Mouse (Mus musculus) layer of hippocampus, adult 2 months (tissue): ENCODE measurements around the gene Olfr1265. TPM values are rescaled to one million over a fixed set of nuclear protein-coding genes. Genes with fewer than 3 reads are reported as not detected.

Experiments
- DNase-seq, 2 experiments: peaks; one replicate each; pipeline ENCODE4 v3.0.0; 2022; ENCODE audit warnings: low spot score in 2 of 2
- H3K27ac ChIP-seq: fragments of 200-600 bp; 2 replicates; pipeline ENCODE4 v1.8.1; 2022
- H3K4me3 ChIP-seq: fragments of 200-600 bp; 2 replicates; pipeline ENCODE4 v1.8.1; 2022; ENCODE audit warnings: mild to moderate bottlenecking
- CTCF ChIP-seq: fragments of 200-600 bp; conservative IDR thresholded peaks from 2 replicates; pipeline ENCODE4 v1.8.1; 2022; ENCODE audit warnings: antibody characterized with exemption, mild to moderate bottlenecking, moderate library complexity
- long read RNA-seq, 2 experiments: library from polyadenylated mRNA; stranded (forward); transcript quantifications; one replicate each; pipeline ENCODE4 v2.0.0; 2021; ENCODE audit warnings: borderline mapping rate in 2 of 2
- total RNA-seq, 2 experiments: library from RNA; stranded (reverse); gene quantifications; 2 replicates each; pipeline ENCODE4 v1.2.3; 2021

The Olfr1265 gene
- not detected for total RNA-seq
- long read RNA-seq, experiment 1, result 0 reads
- long read RNA-seq, experiment 2, result 0 reads

GRCm38 (mm10) chr2:90035037-90035436 lies at the start of gene Olfr1265:
Gene Olfr1265, plus strand, starts transcription at chr2:90035337.
- H3K27ac ChIP-seq, result no peak within 1 kb of the TSS
- no peak for TF ChIP-seq CTCF
- no peak within 1 kb of the TSS for H3K4me3 ChIP-seq
- no peak for DNase-seq

DNA sequence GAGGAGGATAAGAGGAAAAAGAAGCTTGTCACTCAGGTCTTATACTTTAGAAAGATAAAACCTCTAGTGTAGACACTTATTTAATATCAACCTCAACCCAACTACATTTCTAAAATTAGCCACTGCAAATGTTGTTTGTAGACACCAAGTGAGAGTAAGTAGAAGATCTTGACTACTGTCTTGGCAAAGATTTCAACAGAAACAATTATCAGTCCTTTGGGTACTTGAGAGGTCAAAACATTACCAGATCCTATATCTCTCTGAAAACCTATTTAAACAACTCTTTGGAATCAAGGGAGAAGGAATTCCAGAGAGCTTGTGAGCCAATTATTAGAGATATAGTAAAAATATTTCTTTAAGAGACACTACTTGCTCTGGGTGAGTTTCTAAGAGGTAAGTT lies 44.2 kb upstream of the Olfr1265 start, which contains the start of gene Olfr1261:
Gene Olfr1261 (plus strand): TSS at position 301 of the 400 bp plus-strand sequence.
- no peak within 1 kb of the TSS for H3K27ac ChIP-seq
- H3K4me3 ChIP-seq, result no peak within 1 kb of the TSS
- no peak for DNase-seq
- no peak for TF ChIP-seq CTCF

DNA sequence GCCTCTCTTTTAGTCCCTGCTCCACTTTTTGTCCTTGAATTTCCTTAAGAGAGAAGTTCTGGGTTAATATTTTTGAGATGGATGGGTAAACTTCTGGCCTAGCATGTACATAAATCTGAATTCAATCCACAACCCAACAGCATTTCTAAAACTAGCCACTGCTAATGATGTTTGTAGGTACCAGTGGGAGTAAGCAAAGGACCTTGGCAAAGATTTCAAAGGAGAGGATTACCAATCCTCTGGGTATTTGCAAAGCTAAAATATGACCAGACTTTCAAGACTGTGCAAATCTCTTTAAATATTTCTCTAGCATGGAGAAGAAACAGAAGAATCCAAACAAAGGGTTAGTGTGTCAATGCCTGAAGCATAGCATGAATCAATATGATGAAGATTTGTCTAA lies 35.3 kb upstream of the Olfr1265 start, which contains the start of gene Olfr1262:
Gene Olfr1262 (plus strand): TSS at position 301 of the 400 bp plus-strand sequence.
- no peak for DNase-seq
- Histone ChIP-seq H3K27ac (no peak within 1 kb of the TSS), H3K4me3 (no peak within 1 kb of the TSS)
- TF ChIP-seq CTCF, result no peak

DNA sequence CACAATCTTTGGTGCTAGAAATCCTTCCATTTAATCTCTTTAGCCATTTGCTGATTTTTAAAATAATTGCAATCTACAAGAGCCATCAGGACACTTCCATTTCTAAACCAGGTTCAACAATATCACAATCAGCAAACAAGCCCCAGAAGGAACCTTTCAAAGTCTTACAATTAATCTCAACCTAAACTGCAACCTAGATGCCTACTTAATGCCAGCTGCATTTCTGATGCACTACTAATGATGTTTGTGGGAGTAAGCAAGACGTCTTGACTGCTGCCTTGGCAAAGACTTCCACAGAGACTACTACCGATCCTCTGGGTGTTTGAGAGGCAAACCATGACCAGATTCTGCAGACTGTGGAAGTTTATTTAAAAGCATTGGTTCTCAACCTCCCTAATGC lies 23.3 kb upstream of the Olfr1265 start, which contains the start of gene Olfr1263:
Gene Olfr1263 (plus strand): TSS at position 301 of the 400 bp plus-strand sequence.
- no peak within 1 kb of the TSS for H3K4me3 ChIP-seq
- TF ChIP-seq CTCF, result no peak
- DNase-seq, result no peak
- no peak within 1 kb of the TSS for H3K27ac ChIP-seq

- DNase-seq, result no peak
- TF ChIP-seq CTCF, result no peak
- no peak within 1 kb of the TSS for H3K4me3 ChIP-seq
- no peak within 1 kb of the TSS for H3K27ac ChIP-seq
Measured at GRCm38 (mm10) chr2:90025477-90025876, 9.7 kb upstream of the Olfr1265 start, which contains the start of gene Olfr1264. Gene Olfr1264, minus strand, starts transcription at chr2:90025577.

DNA sequence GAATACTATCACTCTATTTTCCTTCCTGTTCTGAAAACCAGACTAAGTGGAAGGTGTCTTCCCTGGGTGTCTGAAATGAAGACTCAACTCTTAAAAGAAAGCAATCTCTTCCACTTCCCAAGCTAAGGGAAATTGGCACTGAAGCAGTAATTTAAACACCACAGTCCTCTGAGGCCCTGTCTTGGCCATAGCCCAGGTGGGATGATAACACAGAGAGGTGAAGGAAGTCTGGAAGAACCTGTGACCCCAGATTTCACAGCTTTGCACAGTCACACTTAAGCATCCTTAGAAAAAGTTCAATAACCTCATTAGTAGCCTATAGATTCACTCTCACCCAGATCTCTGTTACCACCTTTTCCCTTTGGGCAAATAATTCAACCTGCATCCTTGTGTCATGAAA lies 28.4 kb downstream of the Olfr1265 start, which contains the start of gene Olfr140:
Gene Olfr140 (minus strand): TSS at position 101 of the 400 bp plus-strand sequence.
- no peak within 1 kb of the TSS for H3K4me3 ChIP-seq
- no peak within 1 kb of the TSS for H3K27ac ChIP-seq
- TF ChIP-seq CTCF, result no peak
- no peak for DNase-seq

GRCm38 (mm10) chr2:90070065-90070464 lies 34.9 kb downstream of the Olfr1265 start:
- Histone ChIP-seq H3K27ac (no peak overlapping the region), H3K4me3 (no peak overlapping the region)
- no peak for TF ChIP-seq CTCF
- DNase-seq, result no peak

Other genes starting within 250 kb of the Olfr1265 start
- gene Olfr1254, start 241.7 kb upstream of the Olfr1265 start, total RNA-seq, result not detected
- gene Olfr1255, start 223.3 kb upstream of the Olfr1265 start, total RNA-seq, result not detected
- gene Olfr1256, start 193.8 kb upstream of the Olfr1265 start, total RNA-seq, result not detected
- gene Olfr48, start 187.1 kb upstream of the Olfr1265 start, total RNA-seq, result not detected
- gene Olfr1257, start 156.9 kb upstream of the Olfr1265 start, total RNA-seq, result not detected
- gene Olfr1258, start 108.0 kb upstream of the Olfr1265 start, total RNA-seq, result not detected
- gene Olfr1259, start 86.7 kb upstream of the Olfr1265 start, total RNA-seq, result not detected
- not detected for gene Olfr1260, start 61.0 kb upstream of the Olfr1265 start, total RNA-seq
- gene Olfr1261, start 44.1 kb upstream of the Olfr1265 start, total RNA-seq, result not detected
- gene Olfr1262, start 35.2 kb upstream of the Olfr1265 start, total RNA-seq, result not detected
- not detected for gene Olfr1263, start 23.2 kb upstream of the Olfr1265 start, total RNA-seq
- gene Olfr1264, start 9.8 kb upstream of the Olfr1265 start, total RNA-seq, result not detected
- not detected for gene Olfr140, start 28.3 kb downstream of the Olfr1265 start, total RNA-seq
- gene Olfr1269, start 86.1 kb downstream of the Olfr1265 start, total RNA-seq, result not detected
- gene Olfr32, start 107.0 kb downstream of the Olfr1265 start, total RNA-seq, result not detected
- gene Olfr1270, start 117.8 kb downstream of the Olfr1265 start, total RNA-seq, result not detected
- gene Olfr1506, start 189.2 kb downstream of the Olfr1265 start, total RNA-seq, result not detected
- not detected for gene Olfr142, start 222.3 kb downstream of the Olfr1265 start, total RNA-seq
- not detected for gene Olfr1271, start 235.7 kb downstream of the Olfr1265 start, total RNA-seq